Mouse (Mus musculus) kidney, postnatal 36 days (tissue): ENCODE measurements at regions not wholly inside any gene's neighbourhood (a gene's known extent, or its start where the extent isn't known, plus 50 kb on each side); places are given as distances from the start of the nearest gene placed in this dataset.
"Not testable (repeated sequence)": the region's sequence is repeated elsewhere in the genome, so short reads cannot be mapped to it uniquely, and the experiment has no call there.

ENCODE experiments used
- DNase-seq, 2 experiments: peaks; one replicate each; pipeline ENCODE4 v3.0.0; 2021 to 2022; ENCODE audit warnings: mixed read lengths in 2 of 2

DNA sequence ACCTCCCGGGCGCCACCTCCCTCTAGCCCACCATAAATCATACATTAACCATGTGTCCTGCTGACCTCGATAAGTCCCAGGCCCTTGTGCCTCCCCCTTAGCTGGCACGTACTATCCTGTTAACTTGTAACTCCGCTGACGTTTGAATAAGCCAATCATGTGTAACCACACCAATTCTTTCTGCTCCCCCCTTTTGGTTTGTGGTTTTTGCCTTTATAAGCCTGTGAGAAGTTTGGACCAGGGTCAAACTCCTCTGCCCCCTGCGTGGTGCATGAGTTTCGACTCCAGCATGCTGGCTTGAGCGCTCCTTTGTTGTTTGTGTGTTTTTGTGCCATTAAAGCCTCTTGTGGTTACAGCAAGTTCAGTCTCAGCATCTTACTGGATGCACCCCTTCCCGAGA, 138.4 kb upstream of the Samt2 start:
- peak; percentile 62 to 70 for DNase-seq

DNA sequence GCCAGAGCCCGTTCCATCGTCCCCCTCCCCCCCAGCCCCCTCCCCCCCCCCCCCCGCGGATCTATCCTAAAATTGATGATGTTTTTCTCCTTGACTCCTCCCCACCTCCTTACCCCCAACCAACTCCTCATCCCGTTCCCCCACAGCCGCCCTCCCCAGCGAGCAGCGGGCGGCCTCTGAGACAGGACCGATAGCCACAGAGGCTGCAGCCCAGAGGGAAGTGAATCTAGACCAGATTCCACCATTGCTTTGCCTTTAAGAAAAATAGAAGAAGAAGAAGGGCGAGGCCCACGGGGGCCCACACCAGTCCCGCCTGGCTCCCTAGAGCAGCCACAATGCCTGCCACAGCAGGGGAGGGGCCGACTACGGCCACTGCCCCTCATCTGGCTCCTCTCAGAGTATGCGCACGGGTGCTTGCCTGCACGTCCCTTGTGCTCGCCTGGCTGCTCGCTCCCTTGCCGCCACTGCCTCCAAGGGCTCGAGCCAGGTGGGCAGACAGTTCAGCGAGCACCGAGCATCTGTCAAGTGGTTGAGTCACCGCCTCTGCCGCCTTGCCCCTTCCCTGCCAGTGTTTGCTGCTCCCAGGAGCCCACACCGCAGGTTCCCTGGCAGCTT, 134.6 kb upstream of the Samt2 start:
- peak in 1 of 2 experiments; percentile 37 for DNase-seq

- DNase-seq: peak; percentile 29 to 33
Measured at GRCm38 (mm10) chrX:154712576-154712975, 133.4 kb upstream of the Samt2 start.

DNA sequence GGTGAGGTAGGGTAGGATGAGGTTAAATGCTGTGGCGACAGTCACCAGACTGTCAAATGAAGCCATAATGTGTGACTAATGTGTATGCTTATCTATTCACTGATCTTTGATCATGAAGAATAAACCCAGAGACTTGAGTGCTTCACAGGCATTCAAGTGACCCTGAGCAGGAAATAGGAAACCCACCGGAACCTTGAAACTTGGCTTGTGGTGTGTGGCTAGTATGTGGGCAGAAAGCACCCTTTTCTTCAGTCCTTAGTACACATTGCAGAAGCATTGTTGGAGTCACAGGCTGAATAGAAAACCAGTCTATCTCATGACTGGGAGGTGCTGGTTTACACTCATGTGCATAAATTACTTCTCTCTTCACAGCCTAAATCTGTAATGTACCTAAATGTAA, 91.4 kb upstream of the Samt2 start:
- DNase-seq: not testable (repeated sequence)
